Mouse (Mus musculus) leukemia stem cell, adult 10-12 weeks (primary cell): ENCODE measurements around the gene Il17f. TPM values are rescaled to one million over a fixed set of nuclear protein-coding genes. Genes with fewer than 3 reads are reported as not detected.

Experiments
- polyA plus RNA-seq: library from polyadenylated mRNA; stranded (reverse); fragments of >175 nt; gene quantifications from 2 replicates; pipeline ENCODE4 v1.2.3, GENCODE M21; 2012; ENCODE audit warnings: low replicate concordance

Il17f gene
- polyA plus RNA-seq = not detected in 2 replicates

DNA sequence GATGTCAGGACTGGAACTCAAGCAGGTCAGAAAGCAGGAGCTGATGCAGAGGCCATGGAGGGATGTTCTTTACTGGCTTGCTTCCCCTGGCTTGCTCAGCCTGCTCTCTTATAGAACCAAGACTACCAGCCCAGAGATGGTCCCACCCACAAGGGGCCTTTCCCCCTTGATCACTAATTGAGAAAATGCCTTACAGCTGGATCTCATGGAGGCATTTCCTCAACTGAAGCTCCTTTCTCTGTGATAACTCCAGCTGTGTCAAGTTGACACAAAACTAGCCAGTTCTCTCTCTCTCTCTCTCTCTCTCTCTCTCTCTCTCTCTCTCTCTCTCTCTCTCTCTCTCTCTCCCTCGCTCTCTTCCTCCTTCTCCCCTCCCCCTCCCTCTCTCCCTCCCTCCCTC is at the start of gene Il17f:
Gene Il17f (minus strand): TSS at position 101 of the 400 bp plus-strand sequence.

DNA sequence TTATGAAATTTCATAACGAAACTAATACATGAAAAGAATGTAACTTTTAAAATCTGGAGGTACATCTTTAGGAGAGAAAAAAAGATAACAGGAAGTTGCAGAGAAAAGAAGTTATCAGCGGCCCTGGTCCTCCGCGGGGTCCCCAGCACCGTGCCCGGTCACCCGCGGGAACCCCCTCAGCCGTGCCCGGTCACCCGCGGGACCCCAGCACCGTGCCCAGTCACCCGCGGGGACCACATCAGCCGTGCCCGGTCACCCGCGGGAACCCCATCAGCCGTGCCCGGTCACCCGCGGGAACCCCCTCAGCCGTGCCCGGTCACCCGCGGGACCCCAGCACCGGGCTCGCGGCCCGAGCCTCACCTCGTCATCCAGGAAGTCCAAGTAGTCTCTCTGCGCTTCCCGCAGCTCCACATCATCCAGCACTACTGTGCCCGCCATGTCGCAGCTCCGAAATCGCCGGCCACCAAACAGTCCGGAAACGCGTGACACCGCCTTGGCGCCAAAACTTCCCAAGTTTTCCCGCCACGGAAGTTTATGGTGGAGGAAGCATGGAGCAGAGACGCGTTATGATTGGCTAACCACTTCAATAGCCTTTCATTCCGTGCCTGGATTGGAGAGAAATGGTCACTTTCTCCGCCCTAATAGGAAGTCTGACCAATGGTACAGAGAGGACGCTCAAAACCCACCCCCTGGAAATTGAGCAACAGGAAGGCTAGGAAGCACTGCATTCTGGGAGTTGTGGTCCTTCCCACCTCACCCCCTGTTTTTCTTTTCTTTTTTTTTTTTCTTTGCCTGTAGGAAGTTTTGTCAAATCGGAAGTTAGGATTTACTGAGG is 29.6 kb upstream of the Il17f start, which contains the start of gene Mcm3:
Gene Mcm3 (minus strand): TSS at position 542 of the 835 bp plus-strand sequence.

DNA sequence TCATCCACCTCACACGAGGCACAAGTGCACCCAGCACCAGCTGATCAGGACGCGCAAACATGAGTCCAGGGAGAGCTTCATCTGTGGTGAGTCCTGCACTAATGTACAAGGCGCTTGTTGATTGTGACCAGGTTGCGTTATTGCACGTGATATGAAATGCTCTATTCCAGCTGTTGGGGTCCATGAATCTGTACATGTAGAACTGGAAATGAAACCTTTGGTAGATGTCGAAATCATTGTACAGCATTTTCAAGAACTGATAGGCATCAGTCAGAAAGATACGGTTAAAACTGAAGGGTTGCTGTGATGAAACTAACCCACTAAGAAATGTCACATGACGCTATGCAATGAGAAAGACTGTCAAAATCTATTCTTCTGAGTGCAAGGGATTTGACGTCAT is 59.5 kb downstream of the Il17f start, which contains the start of gene Il17a:
Gene Il17a (plus strand): TSS at position 3 of the 400 bp plus-strand sequence.

Other genes starting within 250 kb of the Il17f start
- gene Pkhd1, start 172.6 kb downstream of the Il17f start, polyA plus RNA-seq = 0.01 TPM in 1 of 2 replicates, not detected in the other
- not detected in 2 replicates for gene Il17a, start 59.7 kb downstream of the Il17f start, polyA plus RNA-seq
- 19.6 and 51.0 TPM in 2 replicates for gene Mcm3, start 29.7 kb upstream of the Il17f start, polyA plus RNA-seq
- gene Paqr8, start 100.0 kb upstream of the Il17f start, polyA plus RNA-seq = 0.32 and 1.8 TPM in 2 replicates
- not detected in 2 replicates for gene Efhc1, start 161.0 kb upstream of the Il17f start, polyA plus RNA-seq